Mouse (Mus musculus): ENCODE results near the gene Stpg3. TPM values are rescaled to one million over a fixed set of nuclear protein-coding genes. Genes with fewer than 3 reads are reported as not detected.

Stpg3 gene
- polyA plus RNA-seq, 1 experiment from 2014 or later: not detected

DNA sequence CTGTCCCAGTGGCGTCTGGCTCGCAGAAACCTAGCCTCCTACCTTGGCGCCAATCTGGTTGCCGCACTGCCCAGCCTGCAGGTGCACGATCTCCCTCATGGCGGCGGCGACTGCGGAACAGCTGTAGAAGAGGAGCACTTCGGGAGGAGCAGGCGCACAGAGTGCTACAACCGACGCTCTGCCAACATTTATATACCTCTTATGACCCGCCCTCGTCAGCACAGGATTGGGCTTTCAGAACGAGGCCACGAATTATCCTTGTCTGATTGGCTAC is 10.0 kb upstream of the Stpg3 start, which contains the start of gene Tubb4b:
Gene Tubb4b (minus strand): TSS at position 211 of the 274 bp plus-strand sequence.
- peaks cover 8% of the 10 kb centered on the region; the same call in 1 of the 2 replicates for H3K36me3 ChIP-seq (ENCODE audit: control insufficient read depth, insufficient read depth, low read length)
- H3K9me3 ChIP-seq (replicated peaks; ENCODE audit: control insufficient read depth, low read length): no peaks in the 10 kb centered on the region
- ATAC-seq (no peak), DNase-seq (ENCODE audit: low spot score) (no peak)
- H3K27me3 ChIP-seq (replicated peaks; ENCODE audit: control insufficient read depth, insufficient read depth, low read length): no peaks in the 10 kb centered on the region
- H3K27ac ChIP-seq (ENCODE audit: low read depth, low read length): peak within 1 kb of the TSS; percentile 98
- peaks cover 12% of the 10 kb centered on the region for H3K4me1 ChIP-seq (ENCODE audit: control insufficient read depth, insufficient read depth, low read length)
- under 1% methylated on average over 17 of the region's 17 CpGs for WGBS
- H3K9ac ChIP-seq (ENCODE audit: low read length): peak within 1 kb of the TSS; percentile 86
- H3K4me2 ChIP-seq (ENCODE audit: low read length): peak within 1 kb of the TSS; percentile 92
- H3K4me3 ChIP-seq (ENCODE audit: low read depth, low read length): peak within 1 kb of the TSS; percentile 89

DNA sequence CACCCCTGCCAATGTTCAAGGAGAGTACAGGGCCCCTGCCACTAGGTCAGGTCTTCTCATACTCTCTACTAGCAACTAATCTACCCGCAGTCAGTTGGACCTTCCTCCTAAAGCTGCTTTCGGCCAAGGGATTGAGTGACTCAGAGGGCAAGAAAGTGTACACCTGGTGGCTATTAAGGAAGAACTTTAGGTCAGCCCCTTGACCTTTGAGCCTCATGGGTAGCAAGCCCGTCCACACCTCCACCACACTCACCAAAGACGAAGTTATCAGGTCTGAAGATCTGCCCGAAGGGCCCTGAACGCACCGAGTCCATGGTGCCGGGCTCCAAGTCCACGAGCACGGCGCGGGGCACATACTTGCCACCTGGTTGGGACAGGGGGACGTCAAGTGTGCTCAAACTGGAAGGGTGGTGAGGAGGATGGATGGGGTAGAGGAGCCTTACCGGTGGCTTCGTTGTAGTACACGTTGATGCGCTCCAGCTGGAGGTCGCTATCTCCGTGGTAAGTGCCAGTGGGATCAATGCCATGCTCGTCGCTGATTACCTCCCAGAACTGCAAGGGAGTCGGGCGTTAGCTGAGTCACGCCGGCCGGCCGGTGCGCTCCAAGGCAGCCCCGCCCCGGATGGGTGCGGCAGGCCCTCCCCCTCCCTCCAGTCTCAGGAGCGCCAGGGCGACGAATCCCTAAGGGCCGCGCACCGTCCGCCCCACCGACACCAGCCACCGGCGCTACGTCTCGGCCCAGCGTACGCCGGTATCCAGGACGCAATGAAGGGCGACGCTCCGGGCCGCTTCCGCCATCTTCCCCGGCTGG is 9.4 kb upstream of the Stpg3 start:
- peak overlapping the region; percentile 89 for H3K27ac ChIP-seq (ENCODE audit: low read depth, low read length)
- H3K27me3 ChIP-seq (replicated peaks; ENCODE audit: control insufficient read depth, insufficient read depth, low read length): no peaks in the 10 kb centered on the region
- DNase-seq (ENCODE audit: low spot score) (peak; percentile 65), ATAC-seq (peak; percentile 33)
- H3K9me3 ChIP-seq (replicated peaks; ENCODE audit: control insufficient read depth, low read length): no peaks in the 10 kb centered on the region
- H3K36me3 ChIP-seq (ENCODE audit: control insufficient read depth, insufficient read depth, low read length): peaks cover 8% of the 10 kb centered on the region; the same call in 1 of the 2 replicates
- peaks cover 12% of the 10 kb centered on the region for H3K4me1 ChIP-seq (ENCODE audit: control insufficient read depth, insufficient read depth, low read length)
- WGBS: 4% methylated on average over 36 of the region's 53 CpGs
- peak overlapping the region; percentile 86 for H3K9ac ChIP-seq (ENCODE audit: low read length)
- peak overlapping the region; percentile 89 for H3K4me3 ChIP-seq (ENCODE audit: low read depth, low read length)
- peak overlapping the region; percentile 92 for H3K4me2 ChIP-seq (ENCODE audit: low read length)

DNA sequence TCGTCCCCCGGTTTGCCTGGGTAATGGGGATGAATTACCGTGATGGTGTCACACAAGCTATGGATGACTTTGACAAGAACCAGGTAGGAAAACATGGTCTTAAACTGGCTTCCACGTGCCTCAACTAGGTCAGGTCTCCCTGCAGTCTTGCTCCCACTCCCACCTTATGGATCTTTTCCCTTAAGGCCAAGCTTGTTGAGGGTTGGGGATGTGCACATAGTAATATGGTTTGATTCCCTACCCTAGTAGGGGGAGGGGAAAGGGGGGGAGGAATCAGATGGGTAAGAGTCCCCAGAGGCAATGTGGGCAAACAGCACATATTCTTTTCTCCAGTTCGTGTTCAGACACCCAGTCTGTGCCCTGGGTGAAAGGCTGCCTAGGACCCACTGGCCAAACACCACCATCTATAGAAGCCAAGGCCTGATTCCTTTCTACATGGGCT is 6.9 kb upstream of the Stpg3 start:
- H3K4me1 ChIP-seq (ENCODE audit: control insufficient read depth, insufficient read depth, low read length): peaks cover 12% of the 10 kb centered on the region
- no peak overlapping the region for H3K27ac ChIP-seq (ENCODE audit: low read depth, low read length)
- peaks cover 8% of the 10 kb centered on the region; the same call in 1 of the 2 replicates for H3K36me3 ChIP-seq (ENCODE audit: control insufficient read depth, insufficient read depth, low read length)
- ATAC-seq: no peak
- 74% methylated on average over 5 of the region's 5 CpGs for WGBS
- H3K4me2 ChIP-seq (ENCODE audit: low read length): no peak overlapping the region
- no peak overlapping the region for H3K9ac ChIP-seq (ENCODE audit: low read length)
- H3K9me3 ChIP-seq (replicated peaks; ENCODE audit: control insufficient read depth, low read length): no peaks in the 10 kb centered on the region
- no peak for DNase-seq (ENCODE audit: low spot score)
- H3K27me3 ChIP-seq (replicated peaks; ENCODE audit: control insufficient read depth, insufficient read depth, low read length): no peaks in the 10 kb centered on the region
- no peak overlapping the region for H3K4me3 ChIP-seq (ENCODE audit: low read depth, low read length)

DNA sequence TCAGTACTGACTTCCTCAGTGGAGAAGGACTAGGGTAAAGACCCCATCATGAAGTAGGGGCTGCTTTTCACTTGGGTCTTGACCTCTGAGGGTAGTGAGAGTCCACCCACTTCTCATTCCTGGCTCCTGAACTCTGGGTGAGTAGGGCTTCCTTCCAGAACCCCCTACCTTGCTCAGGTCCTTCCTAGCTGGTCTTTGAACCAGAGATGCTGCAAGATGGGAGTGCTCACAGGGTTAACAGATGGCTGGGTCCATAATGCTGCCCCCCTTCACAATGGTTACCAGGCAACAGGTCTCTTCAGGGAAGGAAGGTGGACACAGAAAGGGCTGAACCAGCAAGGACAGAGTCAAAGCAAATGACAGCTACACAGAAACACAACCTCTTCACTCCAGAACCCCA is 4.0 kb upstream of the Stpg3 start, which contains the start of gene Fam166a:
Gene Fam166a (plus strand): TSS at position 301 of the 400 bp plus-strand sequence.
- Histone ChIP-seq H3K4me2 (ENCODE audit: low read length) (no peak within 1 kb of the TSS), H3K27ac (ENCODE audit: low read depth, low read length) (no peak within 1 kb of the TSS), H3K4me3 (ENCODE audit: low read depth, low read length) (no peak within 1 kb of the TSS), H3K9me3 (replicated peaks; ENCODE audit: control insufficient read depth, low read length) (no peaks in the 10 kb centered on the region), H3K36me3 (ENCODE audit: control insufficient read depth, insufficient read depth, low read length) (peaks cover 8% of the 10 kb centered on the region; the same call in 1 of the 2 replicates), H3K9ac (ENCODE audit: low read length) (no peak within 1 kb of the TSS), H3K4me1 (ENCODE audit: control insufficient read depth, insufficient read depth, low read length) (peaks cover 3% of the 10 kb centered on the region), H3K27me3 (replicated peaks; ENCODE audit: control insufficient read depth, insufficient read depth, low read length) (no peaks in the 10 kb centered on the region)
- DNase-seq (ENCODE audit: low spot score): no peak
- no peak for ATAC-seq

DNA sequence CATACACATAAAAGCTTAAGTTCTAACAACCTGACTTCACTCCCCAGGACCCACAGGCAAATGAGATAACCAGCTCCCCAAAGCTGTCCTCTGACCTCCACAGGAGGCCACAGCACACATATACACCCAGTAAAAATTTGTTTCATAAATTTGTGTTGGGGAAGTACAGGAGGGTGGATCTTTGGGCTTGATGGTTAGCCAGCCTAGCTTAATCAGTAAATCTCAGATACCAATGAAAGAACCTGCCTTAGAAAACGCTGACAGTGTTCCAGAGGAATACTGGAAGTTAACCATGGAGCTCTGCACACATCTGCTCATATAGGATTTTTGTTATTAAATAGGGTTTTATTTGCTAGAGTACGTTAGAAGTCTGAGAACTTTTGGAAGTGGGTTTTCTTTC is 3.2 kb upstream of the Stpg3 start:
- Histone ChIP-seq H3K4me3 (ENCODE audit: low read depth, low read length) (no peak overlapping the region), H3K27me3 (replicated peaks; ENCODE audit: control insufficient read depth, insufficient read depth, low read length) (no peaks in the 10 kb centered on the region), H3K4me2 (ENCODE audit: low read length) (no peak overlapping the region), H3K36me3 (ENCODE audit: control insufficient read depth, insufficient read depth, low read length) (peaks cover 8% of the 10 kb centered on the region; the same call in 1 of the 2 replicates), H3K9ac (ENCODE audit: low read length) (no peak overlapping the region), H3K9me3 (replicated peaks; ENCODE audit: control insufficient read depth, low read length) (no peaks in the 10 kb centered on the region), H3K4me1 (ENCODE audit: control insufficient read depth, insufficient read depth, low read length) (no peaks in the 10 kb centered on the region), H3K27ac (ENCODE audit: low read depth, low read length) (no peak overlapping the region)
- ATAC-seq (no peak), DNase-seq (ENCODE audit: low spot score) (no peak)
- 67% methylated on average over 2 of the region's 2 CpGs for WGBS

DNA sequence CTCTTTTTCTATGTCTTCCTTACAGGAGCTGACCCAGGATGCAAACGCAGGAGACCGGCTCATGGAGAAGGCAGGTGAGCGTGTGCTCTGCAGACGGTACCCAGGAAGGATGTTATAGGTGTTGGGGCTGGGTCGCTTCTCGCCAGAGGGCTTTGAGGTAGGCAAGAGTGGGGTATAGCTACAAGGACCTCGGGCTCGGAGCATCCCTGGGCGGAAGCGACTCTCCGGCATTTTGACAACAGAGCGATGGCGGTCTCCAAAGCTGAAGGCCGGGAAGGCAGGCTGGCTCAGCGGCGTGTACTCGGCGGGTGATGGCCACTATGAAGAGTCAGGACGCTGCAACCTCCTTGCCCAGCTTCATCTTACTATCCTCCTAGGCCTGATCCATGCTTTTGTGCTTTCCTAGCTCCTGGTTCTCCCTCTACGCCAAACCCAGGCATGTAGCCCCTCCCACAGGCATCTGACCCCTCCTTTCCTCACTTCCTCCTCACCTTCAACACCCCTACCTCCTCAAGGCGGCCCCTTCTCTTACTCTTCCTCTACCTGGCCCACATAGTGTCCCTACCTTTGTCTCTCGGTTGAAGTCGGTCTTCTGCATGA is 1.1 kb downstream of the Stpg3 start:
- Histone ChIP-seq H3K9ac (ENCODE audit: low read length) (no peak overlapping the region), H3K4me1 (ENCODE audit: control insufficient read depth, insufficient read depth, low read length) (peaks cover 15% of the 10 kb centered on the region), H3K27me3 (replicated peaks; ENCODE audit: control insufficient read depth, insufficient read depth, low read length) (no peaks in the 10 kb centered on the region), H3K4me2 (ENCODE audit: low read length) (no peak overlapping the region), H3K4me3 (ENCODE audit: low read depth, low read length) (no peak overlapping the region), H3K27ac (ENCODE audit: low read depth, low read length) (no peak overlapping the region), H3K9me3 (replicated peaks; ENCODE audit: control insufficient read depth, low read length) (no peaks in the 10 kb centered on the region), H3K36me3 (ENCODE audit: control insufficient read depth, insufficient read depth, low read length) (peaks cover 7% of the 10 kb centered on the region; the same call in 1 of the 2 replicates)
- DNase-seq (ENCODE audit: low spot score): no peak
- ATAC-seq: no peak
- WGBS: 78% methylated on average over 23 of the region's 23 CpGs

DNA sequence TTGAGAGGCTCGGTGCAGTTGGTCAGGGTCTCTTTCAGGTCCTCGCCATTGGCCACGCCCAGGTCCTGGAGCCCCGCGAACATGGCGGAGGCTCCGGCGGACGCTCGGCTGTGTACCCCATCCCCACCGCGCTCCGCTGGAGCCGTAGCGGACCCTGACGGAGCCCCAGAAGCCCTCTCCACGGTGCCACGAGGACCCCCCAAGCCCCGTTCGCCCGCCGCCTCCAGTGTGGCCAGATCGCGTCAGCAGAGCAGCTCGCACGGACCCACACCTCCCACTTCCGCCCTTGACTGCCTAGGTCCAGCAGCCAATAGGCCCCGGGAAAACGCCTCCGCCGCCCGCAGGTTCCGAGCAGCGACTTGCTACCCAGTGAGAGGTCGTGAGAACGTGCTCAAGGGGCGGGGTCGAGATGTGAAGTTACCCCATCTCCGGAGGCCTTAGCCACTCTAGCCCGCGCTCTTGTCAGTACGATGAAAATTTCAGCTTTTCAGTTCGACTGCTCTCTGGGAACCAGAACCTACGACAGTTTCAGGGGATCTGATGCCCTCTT is 3.2 kb downstream of the Stpg3 start, which contains the start of gene Nelfb:
Gene Nelfb (minus strand): TSS at position 369 of the 550 bp plus-strand sequence.
- no peaks in the 10 kb centered on the region for H3K9me3 ChIP-seq (replicated peaks; ENCODE audit: control insufficient read depth, low read length)
- peak within 1 kb of the TSS; percentile 89 for H3K4me3 ChIP-seq (ENCODE audit: low read depth, low read length)
- peak within 1 kb of the TSS; percentile 93 for H3K4me2 ChIP-seq (ENCODE audit: low read length)
- H3K4me1 ChIP-seq (ENCODE audit: control insufficient read depth, insufficient read depth, low read length): peaks cover 15% of the 10 kb centered on the region
- no peaks in the 10 kb centered on the region for H3K27me3 ChIP-seq (replicated peaks; ENCODE audit: control insufficient read depth, insufficient read depth, low read length)
- H3K27ac ChIP-seq (ENCODE audit: low read depth, low read length): peak within 1 kb of the TSS; percentile 81
- peak; percentile 93 for ATAC-seq
- H3K36me3 ChIP-seq (ENCODE audit: control insufficient read depth, insufficient read depth, low read length): peaks cover 19% of the 10 kb centered on the region
- peak within 1 kb of the TSS; percentile 91 for H3K9ac ChIP-seq (ENCODE audit: low read length)
- DNase-seq (ENCODE audit: low spot score): peak; percentile 87
- under 1% methylated on average over 44 of the region's 44 CpGs for WGBS

DNA sequence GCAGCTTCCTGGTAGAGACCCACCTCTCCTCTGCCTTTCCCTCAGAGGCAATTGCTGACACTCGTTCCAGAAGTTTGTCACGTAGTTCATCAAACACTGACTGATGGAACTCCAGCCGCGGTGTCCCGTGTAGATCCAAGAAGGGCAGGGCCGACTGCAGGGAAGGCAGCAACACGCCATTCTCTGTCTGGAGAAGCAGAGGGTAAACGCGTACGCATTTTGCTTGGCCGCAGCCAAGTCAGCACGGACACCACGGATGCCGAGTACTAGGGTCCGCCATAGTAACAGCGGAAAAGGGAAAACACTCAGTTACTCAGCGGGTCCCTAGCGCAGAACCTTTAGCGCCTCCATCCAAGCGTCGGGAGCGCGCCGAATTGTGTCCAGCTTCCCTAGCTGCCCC is 3.8 kb downstream of the Stpg3 start:
- peaks cover 24% of the 10 kb centered on the region for H3K36me3 ChIP-seq (ENCODE audit: control insufficient read depth, insufficient read depth, low read length)
- no peak for DNase-seq (ENCODE audit: low spot score)
- 0% methylated on average over 24 of the region's 24 CpGs for WGBS
- no peaks in the 10 kb centered on the region for H3K9me3 ChIP-seq (replicated peaks; ENCODE audit: control insufficient read depth, low read length)
- H3K4me2 ChIP-seq (ENCODE audit: low read length): peak overlapping the region; percentile 93
- H3K4me3 ChIP-seq (ENCODE audit: low read depth, low read length): peak overlapping the region; percentile 89
- H3K27ac ChIP-seq (ENCODE audit: low read depth, low read length): peak overlapping the region; percentile 81
- peaks cover 15% of the 10 kb centered on the region for H3K4me1 ChIP-seq (ENCODE audit: control insufficient read depth, insufficient read depth, low read length)
- H3K27me3 ChIP-seq (replicated peaks; ENCODE audit: control insufficient read depth, insufficient read depth, low read length): no peaks in the 10 kb centered on the region
- H3K9ac ChIP-seq (ENCODE audit: low read length): peak overlapping the region; percentile 91
- peak; percentile 57 for ATAC-seq

Data from forebrain, embryonic 14.5 days (tissue).